Mouse (Mus musculus): ENCODE measurements around the gene Kalrn. TPM values are rescaled to one million over a fixed set of nuclear protein-coding genes. Genes with fewer than 3 reads are reported as not detected.
A peak's percentile ranks its signal among the peaks of the same experiment; 100 is the strongest.

Gene Kalrn
- total and polyA plus RNA-seq, 2 experiments from 2014 or later = 19.4 to 44.5 TPM

GRCm38 (mm10) chr16:34239618-34240017 is 333.7 kb downstream of the Kalrn start:
- Histone ChIP-seq H3K27ac (ENCODE audit: low read depth) (no peak overlapping the region), H3K4me3 (ENCODE audit: low read depth, low read length) (no peak overlapping the region), H3K36me3 (replicated peaks; ENCODE audit: control insufficient read depth, insufficient read depth, low read length) (peaks cover 30% of the 10 kb centered on the region), H3K27me3 (ENCODE audit: control insufficient read depth, insufficient read depth, low read length) (no peaks in the 10 kb centered on the region), H3K4me2 (ENCODE audit: low read depth, low read length) (no peak overlapping the region), H3K9me3 (replicated peaks; ENCODE audit: control insufficient read depth, low read length) (no peaks in the 10 kb centered on the region), H3K4me1 (ENCODE audit: control insufficient read depth, insufficient read depth) (peaks cover 17% of the 10 kb centered on the region), H3K9ac (replicated peaks; ENCODE audit: low read depth, low read length) (no peak overlapping the region)
- WGBS = 78% methylated on average over 4 of the region's 4 CpGs
- TF ChIP-seq EP300 (IDR thresholded peaks at IDR 0.05; ENCODE audit: low read depth) (no peak), CTCF (IDR thresholded peaks at IDR 0.05; ENCODE audit: low read depth) (no peak)
- DNase-seq (ENCODE audit: low spot score) (no peak), ATAC-seq (ENCODE audit: insufficient read depth, low read depth) (no peak)

GRCm38 (mm10) chr16:34236898-34237611 is 336.3 kb downstream of the Kalrn start:
- no peak overlapping the region for H3K9ac ChIP-seq (replicated peaks; ENCODE audit: low read depth, low read length)
- H3K27me3 ChIP-seq (ENCODE audit: control insufficient read depth, insufficient read depth, low read length) = no peaks in the 10 kb centered on the region
- peaks cover 33% of the 10 kb centered on the region; the same call in 1 of the 2 replicates for H3K36me3 ChIP-seq (replicated peaks; ENCODE audit: control insufficient read depth, insufficient read depth, low read length)
- no peak overlapping the region for H3K4me3 ChIP-seq (ENCODE audit: low read depth, low read length)
- H3K27ac ChIP-seq (ENCODE audit: low read depth) = peak overlapping the region; percentile 71
- DNase-seq (ENCODE audit: low spot score) (peak; percentile 20), ATAC-seq (ENCODE audit: insufficient read depth, low read depth) (peak; percentile 62; the same call in 1 of the 2 replicates)
- WGBS = 33% methylated on average over 12 of the region's 12 CpGs
- TF ChIP-seq EP300 (IDR thresholded peaks at IDR 0.05; ENCODE audit: low read depth) (no peak), CTCF (IDR thresholded peaks at IDR 0.05; ENCODE audit: low read depth) (0 out of 2 replicates have a peak, but pooled peaks have one; percentile 4)
- no peaks in the 10 kb centered on the region for H3K9me3 ChIP-seq (replicated peaks; ENCODE audit: control insufficient read depth, low read length)
- H3K4me2 ChIP-seq (ENCODE audit: low read depth, low read length) = peak overlapping the region; percentile 27; the same call in 1 of the 2 replicates
- H3K4me1 ChIP-seq (ENCODE audit: control insufficient read depth, insufficient read depth) = peaks cover 17% of the 10 kb centered on the region

- Histone ChIP-seq H3K9me3 (replicated peaks; ENCODE audit: control insufficient read depth, low read length) (no peaks in the 10 kb centered on the region), H3K27me3 (ENCODE audit: control insufficient read depth, insufficient read depth, low read length) (no peaks in the 10 kb centered on the region), H3K4me2 (ENCODE audit: low read depth, low read length) (no peak overlapping the region), H3K4me1 (ENCODE audit: control insufficient read depth, insufficient read depth) (peaks cover 30% of the 10 kb centered on the region), H3K4me3 (ENCODE audit: low read depth, low read length) (no peak overlapping the region), H3K36me3 (replicated peaks; ENCODE audit: control insufficient read depth, insufficient read depth, low read length) (peaks cover 24% of the 10 kb centered on the region; the same call in 1 of the 2 replicates), H3K9ac (replicated peaks; ENCODE audit: low read depth, low read length) (no peak overlapping the region), H3K27ac (ENCODE audit: low read depth) (no peak overlapping the region)
- WGBS = 81% methylated on average over 11 of the region's 11 CpGs
- DNase-seq (ENCODE audit: low spot score) (no peak), ATAC-seq (ENCODE audit: insufficient read depth, low read depth) (no peak)
- no peak for TF ChIP-seq EP300 (IDR thresholded peaks at IDR 0.05; ENCODE audit: low read depth)
- no peak for TF ChIP-seq CTCF (IDR thresholded peaks at IDR 0.05; ENCODE audit: low read depth)
Observed at GRCm38 (mm10) chr16:34235086-34235485, 338.2 kb downstream of the Kalrn start.

- no peak for TF ChIP-seq EP300 (IDR thresholded peaks at IDR 0.05; ENCODE audit: low read depth)
- DNase-seq (ENCODE audit: low spot score) (no peak), ATAC-seq (ENCODE audit: insufficient read depth, low read depth) (no peak)
- Histone ChIP-seq H3K4me3 (ENCODE audit: low read depth, low read length) (no peak overlapping the region), H3K27me3 (ENCODE audit: control insufficient read depth, insufficient read depth, low read length) (no peaks in the 10 kb centered on the region), H3K27ac (ENCODE audit: low read depth) (no peak overlapping the region), H3K9me3 (replicated peaks; ENCODE audit: control insufficient read depth, low read length) (no peaks in the 10 kb centered on the region), H3K36me3 (replicated peaks; ENCODE audit: control insufficient read depth, insufficient read depth, low read length) (peaks cover 25% of the 10 kb centered on the region; the same call in 1 of the 2 replicates), H3K4me2 (ENCODE audit: low read depth, low read length) (no peak overlapping the region), H3K9ac (replicated peaks; ENCODE audit: low read depth, low read length) (no peak overlapping the region), H3K4me1 (ENCODE audit: control insufficient read depth, insufficient read depth) (peaks cover 33% of the 10 kb centered on the region; the same call in 1 of the 2 replicates)
- 57% methylated on average over 5 of the region's 5 CpGs for WGBS
Observed at GRCm38 (mm10) chr16:34231952-34232351, 341.4 kb downstream of the Kalrn start.

- DNase-seq (ENCODE audit: low spot score) (no peak), ATAC-seq (ENCODE audit: insufficient read depth, low read depth) (no peak)
- no peaks in the 10 kb centered on the region for H3K9me3 ChIP-seq (replicated peaks; ENCODE audit: control insufficient read depth, low read length)
- peaks cover 31% of the 10 kb centered on the region; the same call in 1 of the 2 replicates for H3K36me3 ChIP-seq (replicated peaks; ENCODE audit: control insufficient read depth, insufficient read depth, low read length)
- H3K27me3 ChIP-seq (ENCODE audit: control insufficient read depth, insufficient read depth, low read length) = no peaks in the 10 kb centered on the region
- 27% methylated on average over 2 of the region's 2 CpGs for WGBS
- no peak overlapping the region for H3K9ac ChIP-seq (replicated peaks; ENCODE audit: low read depth, low read length)
- H3K4me3 ChIP-seq (ENCODE audit: low read depth, low read length) = no peak overlapping the region
- no peak overlapping the region for H3K4me2 ChIP-seq (ENCODE audit: low read depth, low read length)
- peaks cover 32% of the 10 kb centered on the region; the same call in 1 of the 2 replicates for H3K4me1 ChIP-seq (ENCODE audit: control insufficient read depth, insufficient read depth)
- TF ChIP-seq CTCF (IDR thresholded peaks at IDR 0.05; ENCODE audit: low read depth) (no peak), EP300 (IDR thresholded peaks at IDR 0.05; ENCODE audit: low read depth) (no peak)
- H3K27ac ChIP-seq (ENCODE audit: low read depth) = no peak overlapping the region
Observed at GRCm38 (mm10) chr16:34231146-34231545, 342.2 kb downstream of the Kalrn start.

Measured in heart, postnatal 0 days (tissue).